Mouse (Mus musculus): ENCODE measurements around the gene Ctbp2.

- TF ChIP-seq CTCF (IDR thresholded peaks at IDR 0.05; ENCODE audit: low read depth, low read length) (no peak), GATA1 (IDR thresholded peaks at IDR 0.05; ENCODE audit: borderline replicate concordance, low read length) (no peak)
Observed at GRCm38 (mm10) chr7:133123999-133124700, at the start of gene Ctbp2.

Data from G1E (cell line).